Mouse (Mus musculus) testis, postnatal 10 days (tissue): ENCODE results near the gene Nbea.

Source experiments
- DNase-seq: peaks from one replicate; pipeline ENCODE4 v3.0.0; 2021; ENCODE audit warnings: low spot score

Gene Nbea

GRCm38 (mm10) chr3:56183159-56184133 is at the start of gene Nbea:
Nbea (minus strand) TSS chr3:56183701.
- peak; percentile 91 for DNase-seq

DNA sequence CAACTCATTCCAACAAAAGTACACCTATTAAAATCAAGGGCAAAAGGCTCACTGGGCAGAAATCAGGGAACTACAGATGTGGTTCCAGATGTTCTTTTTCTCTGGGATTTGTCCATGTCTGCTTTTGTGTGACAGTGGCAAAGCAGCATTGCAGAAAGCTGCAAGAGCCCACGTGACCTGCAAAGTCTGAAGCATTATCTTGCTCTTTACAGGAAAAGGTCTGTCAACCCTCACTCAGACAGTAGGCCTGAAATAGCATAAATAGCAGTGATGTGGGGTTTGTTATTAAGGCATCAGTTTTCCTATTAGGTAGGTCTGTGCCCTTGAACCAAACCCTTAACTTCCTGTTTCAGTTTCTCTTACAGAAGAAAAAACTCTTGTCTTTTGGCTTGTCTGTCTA is 45.8 kb upstream of the Nbea start:
- DNase-seq: no peak

- no peak for DNase-seq
These were observed 32.5 kb upstream of the Nbea start for GRCm38 (mm10) chr3:56215989-56216388.

DNA sequence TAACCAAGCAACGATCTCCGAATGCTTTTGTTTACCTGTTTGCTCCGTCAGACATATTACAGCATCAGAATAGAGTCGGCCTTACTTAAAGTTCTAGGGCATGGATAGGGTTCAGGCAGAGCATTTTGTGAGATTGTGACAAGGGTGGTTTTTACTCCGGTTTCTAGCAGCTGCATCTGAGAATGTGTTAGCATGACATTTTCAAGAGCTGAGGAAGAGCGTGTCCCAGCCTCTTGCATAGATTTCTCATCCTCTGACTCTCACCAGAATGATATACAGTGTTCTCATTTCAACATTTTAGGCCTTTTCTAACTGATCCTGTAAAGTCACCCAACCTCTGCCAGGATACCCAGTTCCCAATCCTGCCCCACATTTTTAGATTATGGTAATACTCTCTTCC is 20.5 kb upstream of the Nbea start:
- no peak for DNase-seq

- DNase-seq: no peak
These were observed 4.7 kb upstream of the Nbea start for GRCm38 (mm10) chr3:56188238-56188637.

DNA sequence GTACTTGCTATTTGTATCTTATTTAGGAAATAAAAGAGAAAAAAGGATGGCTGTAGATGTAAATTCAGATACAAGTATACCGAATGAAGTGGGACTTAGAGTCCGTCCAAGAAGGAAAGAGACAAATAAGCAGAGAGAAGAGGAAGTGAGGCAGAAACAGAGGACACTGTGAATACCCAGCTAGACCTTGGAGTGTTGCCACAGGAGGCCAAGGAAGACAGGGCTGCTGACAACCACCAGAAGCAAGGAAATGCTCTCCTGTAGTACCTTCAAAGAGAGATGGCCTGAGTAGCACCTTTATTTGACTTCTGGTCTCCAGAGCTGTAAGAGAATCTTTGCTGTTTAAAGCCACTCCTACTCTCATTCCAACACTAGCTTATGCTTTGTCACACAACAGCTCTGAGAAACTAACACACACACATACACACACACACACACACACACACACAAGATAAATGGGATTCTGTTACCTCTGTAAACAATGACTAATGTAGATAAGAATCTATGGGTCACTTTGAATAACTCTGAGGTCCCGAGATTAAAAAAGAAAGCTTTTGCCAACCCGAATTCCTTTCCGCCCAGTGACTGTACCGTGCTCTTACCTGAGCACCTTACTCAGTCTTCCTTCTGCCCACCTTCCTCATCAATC is 3.8 kb upstream of the Nbea start:
- no peak for DNase-seq

DNA sequence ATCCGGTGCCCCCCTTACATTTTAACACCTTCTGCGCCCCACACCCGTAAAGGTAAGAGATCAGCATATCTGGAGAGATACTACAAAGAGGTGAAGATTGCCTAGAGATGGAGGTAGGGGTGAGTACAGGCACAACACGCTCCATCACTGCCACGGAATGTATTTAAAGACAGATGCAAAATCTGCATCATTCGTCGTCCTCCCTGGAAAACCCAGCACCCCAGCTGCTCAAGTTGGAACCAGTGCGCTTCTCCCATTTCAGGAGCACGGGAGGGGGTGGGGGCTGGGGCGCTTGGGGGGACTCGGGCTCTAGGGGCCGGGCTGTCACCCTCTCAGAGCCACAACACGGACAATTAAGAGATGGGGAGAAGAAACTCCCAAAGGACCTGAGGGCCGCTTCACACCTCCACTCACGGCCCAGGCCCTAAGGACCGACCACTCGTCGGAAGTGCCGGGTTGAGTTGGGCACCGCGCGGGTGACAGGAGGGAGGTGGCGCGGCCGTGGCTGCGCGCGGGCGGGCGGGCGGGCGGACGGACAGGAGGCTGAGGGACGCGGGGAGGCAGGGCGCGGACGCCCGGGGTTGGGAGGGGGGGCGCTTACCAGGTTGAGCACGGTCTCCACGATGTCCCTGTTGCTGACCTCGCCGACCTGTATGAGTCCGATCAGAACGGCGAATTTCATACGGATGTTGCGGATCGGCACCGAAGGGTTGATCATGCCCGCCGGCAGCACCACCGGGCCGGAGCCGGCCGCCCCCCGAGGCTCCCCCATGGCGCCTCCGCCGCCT is 936 bp downstream of the Nbea start:
- peak; percentile 49 for DNase-seq

- no peak for DNase-seq
These were observed 1.5 kb downstream of the Nbea start for GRCm38 (mm10) chr3:56181991-56182370.

- no peak for DNase-seq
These were observed 2.5 kb downstream of the Nbea start for GRCm38 (mm10) chr3:56181025-56181424.

DNA sequence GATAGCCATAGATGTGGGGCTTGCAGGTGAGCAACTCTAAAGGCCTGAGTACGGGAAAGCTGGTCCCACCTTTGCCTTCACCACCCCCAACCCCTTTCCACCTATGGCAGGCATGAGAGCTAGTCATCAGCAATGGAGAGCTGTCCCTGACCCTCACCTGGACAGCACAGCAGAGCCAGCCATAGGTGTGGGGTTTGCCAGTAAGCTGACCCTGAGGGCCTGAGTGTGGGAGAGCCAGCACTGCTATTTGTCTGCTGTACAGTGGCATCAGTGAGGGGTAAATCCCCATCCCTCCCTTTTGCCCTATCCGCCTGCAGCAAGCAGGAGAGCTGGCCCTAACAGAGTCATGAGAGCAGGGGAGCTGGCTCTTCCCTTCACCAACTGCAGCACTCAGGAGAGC is 25.6 kb downstream of the Nbea start:
- no peak for DNase-seq

GRCm38 (mm10) chr3:56126674-56127073 is 56.8 kb downstream of the Nbea start:
- DNase-seq: no peak

DNA sequence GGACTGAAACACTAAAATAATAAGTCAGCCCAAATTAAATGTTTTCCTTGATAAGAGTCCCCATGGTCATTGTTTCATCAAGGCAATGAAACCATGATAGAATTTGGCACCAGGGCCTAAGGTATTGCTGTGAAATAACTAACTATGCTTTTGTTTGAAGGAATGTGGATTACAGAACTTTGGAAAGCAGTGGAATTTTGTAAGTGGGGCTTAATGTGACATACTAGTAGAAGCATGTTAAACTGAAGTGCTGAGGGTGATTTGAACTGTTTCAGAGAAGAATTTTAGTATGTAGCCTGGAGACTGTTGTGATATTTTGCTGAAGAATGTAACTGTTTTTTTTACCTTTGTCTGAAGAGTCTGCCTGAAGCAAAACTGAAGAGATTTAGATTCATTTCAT is 66.9 kb downstream of the Nbea start:
- DNase-seq: no peak

- no peak for DNase-seq
These were observed 75.4 kb downstream of the Nbea start for GRCm38 (mm10) chr3:56108101-56108500.

- no peak for DNase-seq
These were observed 86.4 kb downstream of the Nbea start for GRCm38 (mm10) chr3:56097105-56097504.

DNA sequence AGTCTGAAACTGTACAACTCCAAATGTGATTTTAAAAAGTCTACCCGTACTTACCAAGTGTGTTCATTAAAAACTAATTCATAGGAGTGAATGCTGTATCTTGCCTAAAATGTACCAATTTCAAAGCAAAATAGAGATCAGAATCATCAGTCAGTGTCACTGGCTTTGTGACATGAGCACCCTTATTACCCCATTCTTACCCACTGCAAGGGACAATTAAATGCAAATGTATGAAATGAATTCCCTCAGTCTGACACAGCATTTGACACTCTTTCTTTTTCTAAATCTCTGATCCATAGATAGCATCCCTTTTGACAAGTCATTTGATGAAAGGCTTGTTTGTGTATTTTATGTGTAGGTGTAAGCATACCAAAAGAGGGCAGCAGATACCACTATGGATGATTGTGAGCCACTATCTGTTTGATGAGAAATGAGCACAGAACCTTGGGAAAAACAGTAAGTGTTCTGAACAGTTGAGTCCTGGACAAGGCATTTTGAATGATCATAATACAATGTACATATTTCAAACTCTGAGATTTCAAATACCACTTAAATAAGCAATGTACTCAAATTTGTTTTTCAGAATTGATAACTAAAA is 104.4 kb downstream of the Nbea start:
- no peak for DNase-seq

DNA sequence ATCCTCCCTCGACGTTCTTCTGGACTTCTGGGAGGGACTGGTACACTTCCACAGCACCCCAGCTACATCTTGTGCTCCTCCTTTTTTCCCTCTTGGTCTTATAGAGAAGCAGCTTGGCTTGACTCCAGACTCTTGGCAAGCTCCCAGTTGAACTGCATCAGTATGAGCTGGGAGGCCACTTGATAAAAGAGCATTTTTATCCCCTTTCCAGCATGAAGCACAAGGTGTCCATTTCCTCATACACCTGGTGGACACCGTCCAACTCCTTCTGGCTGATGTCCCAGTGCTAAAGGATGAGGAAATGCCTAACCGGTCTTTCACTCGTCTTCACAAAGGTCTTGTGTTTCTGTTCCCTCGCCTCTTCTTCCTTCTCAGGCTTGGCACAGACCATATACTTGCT is 115.7 kb downstream of the Nbea start:
- peak; percentile 49 for DNase-seq

GRCm38 (mm10) chr3:56066360-56067040 is 117.0 kb downstream of the Nbea start:
- DNase-seq: no peak

- DNase-seq: no peak
These were observed 118.3 kb downstream of the Nbea start for GRCm38 (mm10) chr3:56065234-56065633.

GRCm38 (mm10) chr3:56045659-56046336 is 137.7 kb downstream of the Nbea start:
- no peak for DNase-seq

GRCm38 (mm10) chr3:56043091-56043490 is 140.4 kb downstream of the Nbea start:
- DNase-seq: no peak

- DNase-seq: no peak
These were observed 144.0 kb downstream of the Nbea start for GRCm38 (mm10) chr3:56039494-56039893.
